Mouse (Mus musculus) heart, adult 2 months (tissue): ENCODE results near the gene Tunar.

Source experiments
- EP300 ChIP-seq: fragments of 200-500 bp; IDR thresholded peaks from 2 replicates; pipeline ENCODE4 v1.6.1; 2011; ENCODE audit warnings: low read depth, low read length, control low read depth; ENCODE audit not compliant: insufficient read depth
- POLR2A ChIP-seq: fragments of 200-500 bp; IDR thresholded peaks from 2 replicates; pipeline ENCODE4 v1.6.1; 2011; ENCODE audit warnings: mild to moderate bottlenecking, low read depth, low read length, control low read depth; ENCODE audit not compliant: insufficient read depth

DNA sequence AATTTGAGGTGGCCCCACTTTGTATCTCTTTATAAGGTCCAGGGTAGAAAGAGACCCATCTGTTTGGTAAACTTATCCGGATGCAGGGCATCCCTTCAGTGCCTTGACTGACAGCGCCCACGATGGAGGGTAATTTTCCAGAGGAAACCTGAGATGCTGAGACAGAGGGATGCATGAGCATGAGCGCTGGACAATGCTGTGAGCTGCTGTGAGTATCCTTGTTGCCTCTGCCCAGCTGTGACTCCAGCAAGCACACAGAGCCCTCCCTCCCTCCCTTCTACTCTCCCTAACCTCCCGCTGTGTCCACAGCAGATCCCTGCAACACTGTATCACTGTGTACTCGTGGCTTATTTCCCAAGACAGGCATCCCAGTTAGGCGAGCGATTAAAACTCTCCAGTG is 40.9 kb downstream of the Tunar start:
- TF ChIP-seq EP300 (no peak), POLR2A (no peak)
